Mouse (Mus musculus): ENCODE measurements around the gene Ubl5.

DNA sequence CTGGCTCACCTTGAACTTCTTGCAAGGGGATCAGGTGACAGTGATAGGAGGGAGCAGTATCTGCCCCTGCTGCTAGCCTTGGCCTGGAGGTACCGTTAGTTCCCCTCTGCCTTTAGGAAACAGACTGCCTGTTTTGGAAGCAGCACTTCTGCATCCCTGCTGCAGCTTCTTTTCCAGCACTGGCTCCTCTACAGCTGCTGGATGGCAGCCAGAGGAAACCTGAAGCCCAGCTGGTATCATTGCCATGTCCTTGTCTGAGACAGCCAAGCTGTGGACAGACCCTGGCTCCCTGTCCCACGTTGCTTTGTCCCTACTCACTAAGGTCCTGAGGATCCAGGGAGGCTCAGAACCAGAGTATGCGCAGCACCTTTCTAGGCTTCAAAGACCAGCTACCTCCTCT is 14.9 kb downstream of the Ubl5 start:
- no peak for TF ChIP-seq GATA1 (IDR thresholded peaks at IDR 0.05; ENCODE audit: low read length)
- no peak for TF ChIP-seq TAL1 (IDR thresholded peaks at IDR 0.05; ENCODE audit: low read length)
